Mouse (Mus musculus) kidney, postnatal 25 days (tissue): ENCODE measurements around the gene Gm49601.

ENCODE experiments used
- DNase-seq, 2 experiments: peaks; one replicate each; pipeline ENCODE4 v3.0.0; 2021; ENCODE audit warnings: mixed read lengths in 2 of 2

The Gm49601 gene

GRCm38 (mm10) chr16:18605705-18606104 lies 20.5 kb downstream of the Gm49601 start:
- no peak for DNase-seq

GRCm38 (mm10) chr16:18604267-18604701 lies 21.9 kb downstream of the Gm49601 start:
- DNase-seq: peak; percentile 47 to 84

- no peak for DNase-seq
Measured at GRCm38 (mm10) chr16:18601447-18601846, 24.8 kb downstream of the Gm49601 start.

GRCm38 (mm10) chr16:18598006-18598405 lies 28.2 kb downstream of the Gm49601 start:
- DNase-seq: no peak

- DNase-seq: no peak
Measured at GRCm38 (mm10) chr16:18596255-18596654, 30.0 kb downstream of the Gm49601 start.

- DNase-seq: no peak
Measured at GRCm38 (mm10) chr16:18593930-18594329, 32.3 kb downstream of the Gm49601 start.

GRCm38 (mm10) chr16:18591047-18592018 lies 34.9 kb downstream of the Gm49601 start:
- no peak for DNase-seq

GRCm38 (mm10) chr16:18589804-18590790 lies 36.1 kb downstream of the Gm49601 start, which contains the start of gene Tbx1:
Tbx1 (minus strand) TSS chr16:18590671.
- DNase-seq: peak; percentile 27 to 57

GRCm38 (mm10) chr16:18589080-18589621 lies 37.1 kb downstream of the Gm49601 start:
- DNase-seq: no peak

GRCm38 (mm10) chr16:18588738-18589055 lies 37.5 kb downstream of the Gm49601 start:
- DNase-seq: no peak

- DNase-seq: no peak
Measured at GRCm38 (mm10) chr16:18587847-18588737, 38.1 kb downstream of the Gm49601 start.

GRCm38 (mm10) chr16:18586906-18587546 lies 39.2 kb downstream of the Gm49601 start:
- DNase-seq: no peak

- no peak for DNase-seq
Measured at GRCm38 (mm10) chr16:18586076-18586905, 39.9 kb downstream of the Gm49601 start.

GRCm38 (mm10) chr16:18585676-18586075 lies 40.6 kb downstream of the Gm49601 start:
- no peak for DNase-seq

GRCm38 (mm10) chr16:18584901-18585510 lies 41.2 kb downstream of the Gm49601 start:
- DNase-seq: no peak

- DNase-seq: no peak
Measured at GRCm38 (mm10) chr16:18583673-18584357, 42.4 kb downstream of the Gm49601 start.

GRCm38 (mm10) chr16:18583169-18583568 lies 43.1 kb downstream of the Gm49601 start:
- no peak for DNase-seq

- no peak for DNase-seq
Measured at GRCm38 (mm10) chr16:18582426-18583148, 43.6 kb downstream of the Gm49601 start.
